In genomic region chr5:128435683-128436082, GRCm38 (mm10) we compare ENCODE assay signal across 21 mouse cellular contexts. TPM values are rescaled to one million over a fixed set of nuclear protein-coding genes. Genes with fewer than 3 reads are reported as not detected.
A peak's percentile ranks its signal among the peaks of the same experiment; 100 is the strongest.
DNase-seq lines count a peak whose midpoint lies in the region; ATAC-seq and TF ChIP-seq lines count a peak whose summit lies in the region.
"Had no signal": no experiment of that assay in that cellular context is flagged by ENCODE, and none has a peak within 500 bp of the region (broad histone marks: within the 10 kb centered on the region; RNA-seq: fewer than 3 reads in every experiment).

No protein-coding gene starts in this region.

- TF ChIP-seq CTCF in midbrain, postnatal 0 days (IDR thresholded peaks at IDR 0.05), result no peak

- ATAC-seq in embryonic facial prominence, embryonic 14.5 days (ENCODE audit: low read depth), result no peak
- ATAC-seq in midbrain, postnatal 0 days (ENCODE audit: low FRiP score), result no peak
- no peak for ATAC-seq in midbrain, embryonic 16.5 days
- ATAC-seq: activated CD4-positive, CD25-positive, alpha-beta regulatory T cell, adult 4 months; intestine, embryonic 15.5 days; midbrain, embryonic 13.5 days had no signal

- no peak overlapping the region for H3K27ac ChIP-seq in embryonic facial prominence, embryonic 14.5 days (replicated peaks; ENCODE audit: low read depth, low read length)
- H3K27ac ChIP-seq in embryonic facial prominence, embryonic 10.5 days (replicated peaks), result no peak overlapping the region
- no peak overlapping the region for H3K27ac ChIP-seq in midbrain, postnatal 0 days (ENCODE audit: low read depth, low read length)
- H3K27ac ChIP-seq in midbrain, embryonic 16.5 days (ENCODE audit: low read length), result no peak overlapping the region
- H3K27ac ChIP-seq: gastrocnemius, adult 2 months; heart, embryonic 10.5 days; hindbrain, embryonic 10.5 days; intestine, embryonic 15.5 days; liver, embryonic 13.5 days; midbrain, embryonic 13.5 days; neural tube, embryonic 15.5 days had no signal

- H3K4me1 ChIP-seq in embryonic facial prominence, embryonic 14.5 days (ENCODE audit: control insufficient read depth, insufficient read depth, low read length), result no peaks in the 10 kb centered on the region
- H3K4me1 ChIP-seq in embryonic facial prominence, embryonic 10.5 days, result peaks cover 16% of the 10 kb centered on the region
- no peaks in the 10 kb centered on the region for H3K4me1 ChIP-seq in midbrain, postnatal 0 days (ENCODE audit: insufficient read depth, low read length)
- H3K4me1 ChIP-seq in midbrain, embryonic 16.5 days (ENCODE audit: control insufficient read depth, insufficient read depth, low read length), result peaks cover 12% of the 10 kb centered on the region; the same call in 1 of the 2 replicates
- H3K4me1 ChIP-seq: intestine, embryonic 15.5 days; liver, embryonic 13.5 days had no signal

- H3K9me3 ChIP-seq in embryonic facial prominence, embryonic 14.5 days (ENCODE audit: control insufficient read depth, low read length), result no peaks in the 10 kb centered on the region
- H3K9me3 ChIP-seq in embryonic facial prominence, embryonic 10.5 days, result no peaks in the 10 kb centered on the region
- no peaks in the 10 kb centered on the region for H3K9me3 ChIP-seq in midbrain, postnatal 0 days (ENCODE audit: low read length)
- H3K9me3 ChIP-seq in midbrain, embryonic 16.5 days (replicated peaks; ENCODE audit: control insufficient read depth, low read length, poor library complexity, severe bottlenecking), result no peaks in the 10 kb centered on the region
- H3K9me3 ChIP-seq: heart, embryonic 10.5 days; hindbrain, embryonic 10.5 days; intestine, embryonic 15.5 days; liver, embryonic 13.5 days; midbrain, embryonic 13.5 days; neural tube, embryonic 15.5 days had no signal

- intact Hi-C loops in left cerebral cortex, postnatal 4 days (cut with DNase I), result no loop called here

- H3K9ac ChIP-seq in embryonic facial prominence, embryonic 14.5 days (ENCODE audit: low read depth, low read length), result no peak overlapping the region
- no peak overlapping the region for H3K9ac ChIP-seq in midbrain, postnatal 0 days (replicated peaks; ENCODE audit: low read length, poor library complexity, severe bottlenecking)
- no peak overlapping the region for H3K9ac ChIP-seq in midbrain, embryonic 16.5 days (ENCODE audit: low read depth, low read length)
- H3K9ac ChIP-seq: intestine, embryonic 15.5 days; liver, embryonic 13.5 days; midbrain, embryonic 13.5 days; neural tube, embryonic 15.5 days had no signal

- peaks cover 60% of the 10 kb centered on the region for H3K27me3 ChIP-seq in embryonic facial prominence, embryonic 14.5 days (replicated peaks; ENCODE audit: control insufficient read depth, insufficient read depth, low read length)
- peaks cover 87% of the 10 kb centered on the region for H3K27me3 ChIP-seq in embryonic facial prominence, embryonic 10.5 days (replicated peaks; ENCODE audit: low read depth, poor library complexity, severe bottlenecking)
- peaks cover 41% of the 10 kb centered on the region for H3K27me3 ChIP-seq in midbrain, postnatal 0 days (ENCODE audit: insufficient read depth, low read length)
- H3K27me3 ChIP-seq in midbrain, embryonic 16.5 days (ENCODE audit: control insufficient read depth, insufficient read depth, low read depth, low read length), result peaks cover 43% of the 10 kb centered on the region

- peak; percentile 35 for DNase-seq in embryonic facial prominence, embryonic 14.5 days (ENCODE audit: low spot score)
- DNase-seq in embryonic facial prominence, embryonic 10.5 days (ENCODE audit: low spot score), result no peak
- DNase-seq in left cerebral cortex, postnatal 4 days, result peak; percentile 85
- DNase-seq in left cerebral cortex, adult 8-10 months (ENCODE audit: low spot score in 2 of 2), result no peak
- peak; percentile 77 for DNase-seq in midbrain, postnatal 0 days (ENCODE audit: low spot score)
- peak; percentile 9 for DNase-seq in lung, postnatal 14 days
- DNase-seq: adrenal gland, postnatal 10 days; gastrocnemius, adult 2 months; kidney, postnatal 36 days; liver, embryonic 13.5 days; spleen, adult 18-20 months; thymus, postnatal 36 days had no signal

- WGBS in embryonic facial prominence, embryonic 14.5 days, result 47% methylated on average over 5 of the region's 5 CpGs
- WGBS in embryonic facial prominence, embryonic 10.5 days, result 76% methylated on average over 5 of the region's 5 CpGs
- WGBS in midbrain, postnatal 0 days, result 58% methylated on average over 5 of the region's 5 CpGs
- WGBS in midbrain, embryonic 16.5 days, result 56% methylated on average over 5 of the region's 5 CpGs

- H3K36me3 ChIP-seq in embryonic facial prominence, embryonic 14.5 days (ENCODE audit: control insufficient read depth, insufficient read depth, low read length), result no peaks in the 10 kb centered on the region
- no peaks in the 10 kb centered on the region for H3K36me3 ChIP-seq in embryonic facial prominence, embryonic 10.5 days (replicated peaks)
- no peaks in the 10 kb centered on the region for H3K36me3 ChIP-seq in midbrain, postnatal 0 days (ENCODE audit: insufficient read depth, low read length)
- no peaks in the 10 kb centered on the region for H3K36me3 ChIP-seq in midbrain, embryonic 16.5 days (ENCODE audit: control insufficient read depth, insufficient read depth, low read length)
- H3K36me3 ChIP-seq: G1E; heart, embryonic 10.5 days; hindbrain, embryonic 10.5 days; intestine, embryonic 15.5 days; liver, embryonic 13.5 days; midbrain, embryonic 13.5 days; neural tube, embryonic 15.5 days had no signal

- H3K4me3 ChIP-seq in embryonic facial prominence, embryonic 14.5 days (ENCODE audit: low read depth, low read length), result no peak overlapping the region
- no peak overlapping the region for H3K4me3 ChIP-seq in embryonic facial prominence, embryonic 10.5 days
- H3K4me3 ChIP-seq in midbrain, postnatal 0 days (ENCODE audit: low read depth, low read length), result no peak overlapping the region
- no peak overlapping the region for H3K4me3 ChIP-seq in midbrain, embryonic 16.5 days (ENCODE audit: low read depth, low read length)
- H3K4me3 ChIP-seq: gastrocnemius, adult 2 months; heart, embryonic 10.5 days; hindbrain, embryonic 10.5 days; intestine, embryonic 15.5 days; liver, embryonic 13.5 days; midbrain, embryonic 13.5 days; neural tube, embryonic 15.5 days had no signal

- no peak overlapping the region for H3K4me2 ChIP-seq in embryonic facial prominence, embryonic 14.5 days (ENCODE audit: low read depth, low read length)
- no peak overlapping the region for H3K4me2 ChIP-seq in midbrain, postnatal 0 days (ENCODE audit: low read depth, low read length, poor library complexity, severe bottlenecking)
- H3K4me2 ChIP-seq in midbrain, embryonic 16.5 days (ENCODE audit: low read length), result no peak overlapping the region
- H3K4me2 ChIP-seq: intestine, embryonic 15.5 days; liver, embryonic 13.5 days; midbrain, embryonic 13.5 days; neural tube, embryonic 15.5 days had no signal

RNA-seq across cellular contexts. Expression of gene Tmem132d, which starts 2.8 kb away (rescaled TPM):
- polyA plus RNA-seq in embryonic facial prominence, embryonic 14.5 days (2014; fragmentation: Nextera tagmentation; extraction: Ambion mirVana), result 0.66 and 0.90 TPM in 2 replicates
- polyA plus RNA-seq in embryonic facial prominence, embryonic 10.5 days (2016; fragmentation: Nextera tagmentation; extraction: Ambion mirVana), result 0.18 and 0.85 TPM in 2 replicates
- 10 to 100 TPM in 1 of 2 experiments, 1 to 10 TPM in 1; 6.3 to 10.0 TPM for total RNA-seq in left cerebral cortex, postnatal 4 days (2021)
- 10 to 100 TPM; 49.1 to 62.3 (median 54.6) TPM for total RNA-seq in left cerebral cortex, adult 8-10 months (2022)
- total RNA-seq in midbrain, postnatal 0 days (2014; rRNA removed), result 14.7 and 16.9 TPM in 2 replicates
- 3.3 and 4.0 TPM in 2 replicates for polyA plus RNA-seq in midbrain, postnatal 0 days (2015; fragmentation: Nextera tagmentation; extraction: Ambion mirVana)
- 2.8 and 3.3 TPM in 2 replicates for polyA plus RNA-seq in midbrain, embryonic 16.5 days (2015; fragmentation: Nextera tagmentation; extraction: Ambion mirVana)
- total RNA-seq: megakaryocyte progenitor cell, adult 5-6 weeks had no signal
- polyA plus RNA-seq: activated CD4-positive, CD25-positive, alpha-beta regulatory T cell, adult 4 months; G1E had no signal

Comparison
In these comparisons a context has a peak if more than half of its experiments do, and no peak if none do; other contexts are left out.
1. DNase-seq: peak in embryonic facial prominence, embryonic 14.5 days (single experiment), left cerebral cortex, postnatal 4 days (single experiment), midbrain, postnatal 0 days (single experiment) and lung, postnatal 14 days (single experiment); none in embryonic facial prominence, embryonic 10.5 days (single experiment) and left cerebral cortex, adult 8-10 months (0 of 2).